Mouse (Mus musculus) olfactory bulb, adult 2 months (tissue): Measurements from ENCODE around the gene Gm49721.
"Not testable (repeated sequence)": the region's sequence is repeated elsewhere in the genome, so short reads cannot be mapped to it uniquely, and the experiment has no call there.

Source experiments
- CTCF ChIP-seq: fragments of 200-500 bp; IDR thresholded peaks from 2 replicates; pipeline ENCODE4 v1.5.1; 2012; ENCODE audit warnings: low read depth, mild to moderate bottlenecking, low read length, moderate library complexity; ENCODE audit not compliant: insufficient read depth
- POLR2A ChIP-seq: fragments of 200-500 bp; IDR thresholded peaks from 2 replicates; pipeline ENCODE4 v1.6.1; 2012; ENCODE audit warnings: mild to moderate bottlenecking, low read depth, low read length, moderate library complexity; ENCODE audit not compliant: insufficient read depth

- not testable (repeated sequence) for TF ChIP-seq CTCF, POLR2A
These were observed 96.8 kb downstream of the Gm49721 start for GRCm38 (mm10) chr17:7075519-7075918.
